Mouse (Mus musculus) adrenal gland, postnatal 25 days (tissue): ENCODE data around the gene Spred3. TPM values are rescaled to one million over a fixed set of nuclear protein-coding genes. Genes with fewer than 3 reads are reported as not detected.
"Not testable (repeated sequence)": the region's sequence is repeated elsewhere in the genome, so short reads cannot be mapped to it uniquely, and the experiment has no call there.

Experiments used
- DNase-seq: peaks from one replicate; pipeline ENCODE4 v3.0.0; 2021; ENCODE audit warnings: mixed read lengths
- long read RNA-seq: library from polyadenylated mRNA; stranded (forward); transcript quantifications from one replicate; pipeline ENCODE4 v2.0.0, GENCODE M21; 2021
- total RNA-seq: library from RNA; stranded (reverse); gene quantifications from 2 replicates; pipeline ENCODE4 v1.2.3, GENCODE M21; 2021

Gene Spred3
- total RNA-seq: 7.4 and 11.0 TPM in 2 replicates
- long read RNA-seq: 0 reads

DNA sequence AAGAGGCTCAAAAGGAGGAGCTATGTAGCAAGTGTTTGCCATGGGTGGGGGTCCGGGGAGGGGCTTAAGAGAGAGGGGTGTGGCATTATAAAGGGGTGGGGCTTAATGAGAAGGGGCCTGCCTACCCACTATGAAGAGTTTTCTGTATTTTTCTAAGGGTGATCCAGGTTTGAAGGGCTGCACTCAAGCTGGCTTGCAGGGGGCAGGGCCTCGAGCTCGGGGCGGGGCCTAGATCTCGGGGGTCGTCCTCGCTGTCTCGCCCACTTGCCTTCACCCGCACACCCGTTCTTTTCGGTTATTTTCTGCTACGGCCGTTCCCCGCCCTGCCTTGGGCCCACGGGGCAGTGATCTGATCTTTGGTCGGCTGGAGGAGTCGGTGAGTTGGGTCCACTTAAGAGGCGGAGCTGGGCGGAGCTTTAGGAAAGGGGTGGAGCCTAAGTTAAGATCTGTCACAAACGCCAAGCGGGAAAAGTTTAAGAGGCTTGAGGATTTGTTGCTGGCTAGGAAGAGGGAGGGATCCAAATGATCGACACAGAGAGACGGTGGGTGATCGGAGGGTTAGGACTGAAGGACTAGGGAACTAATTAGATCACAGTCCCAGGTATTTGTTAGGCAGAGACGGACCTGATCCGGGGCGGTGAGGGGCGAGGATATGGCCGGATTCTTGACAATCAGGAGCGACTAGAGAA, at the start of gene Spred3, which contains the start of gene Ggn:
Spred3 (minus strand) TSS at position 346 of the 689 bp plus-strand sequence.
Ggn (plus strand) TSS at position 145 of the 689 bp plus-strand sequence.
- DNase-seq: peak; percentile 77

DNA sequence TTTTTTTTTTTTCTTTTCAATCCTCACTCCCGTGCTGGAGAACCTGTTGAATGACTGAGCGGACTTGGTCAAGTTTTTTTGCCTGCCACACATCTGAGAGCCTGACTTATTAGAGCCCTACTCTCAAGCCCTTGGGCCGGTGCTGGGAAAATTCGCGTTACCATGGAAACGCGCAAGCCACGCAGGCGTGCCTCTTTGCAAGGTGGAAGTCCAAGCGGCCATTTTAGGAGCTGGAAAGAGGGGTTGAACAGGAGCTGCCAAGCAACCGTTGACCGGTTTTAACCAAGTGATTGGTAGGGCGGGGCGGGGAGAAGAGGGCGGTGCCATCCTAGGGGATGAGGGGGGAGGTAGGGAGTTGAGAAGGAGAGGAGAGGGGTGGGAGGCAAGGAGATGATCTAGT, 44.6 kb upstream of the Spred3 start:
- DNase-seq: no peak

DNA sequence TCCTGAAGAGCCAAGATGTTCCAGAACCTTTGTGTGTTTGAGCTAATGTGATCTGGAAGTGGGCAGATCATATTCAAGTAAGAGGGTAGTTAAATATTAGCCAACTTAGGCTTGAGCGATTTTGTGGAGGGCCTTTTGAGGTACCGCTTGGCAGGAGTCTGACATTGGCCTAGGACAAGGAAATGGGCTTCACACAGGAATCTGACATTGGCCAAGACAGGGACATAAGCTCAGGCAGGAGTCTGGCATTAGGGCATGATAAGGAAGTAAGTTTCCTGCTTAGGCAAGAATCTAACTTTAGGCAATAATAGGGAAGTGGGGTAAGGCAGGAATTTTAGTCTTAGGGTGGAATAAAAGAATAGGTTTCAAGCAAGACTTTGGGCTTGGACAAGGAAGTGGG, 44.0 kb upstream of the Spred3 start:
- DNase-seq: no peak

DNA sequence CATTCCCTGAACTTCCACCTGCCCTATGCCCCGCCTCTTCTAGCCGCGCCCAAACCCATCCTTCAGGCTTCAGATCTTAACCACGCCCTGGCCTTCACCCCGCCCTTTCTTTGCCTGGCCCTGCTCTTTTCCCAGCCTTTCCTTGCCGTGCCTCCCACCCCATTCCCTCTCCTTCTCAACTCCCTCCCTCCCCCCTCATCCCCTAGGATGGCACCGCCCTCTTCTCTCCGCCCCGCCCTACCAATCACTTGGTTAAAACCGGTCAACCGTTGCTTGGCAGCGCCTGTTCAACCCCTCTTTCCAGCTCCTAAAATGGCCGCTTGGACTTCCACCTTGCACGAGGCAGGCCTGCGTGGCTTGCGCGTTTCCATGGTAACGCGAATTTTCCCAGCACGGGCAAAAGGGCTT, 43.5 kb upstream of the Spred3 start, which contains the start of gene Catsperg1:
Catsperg1 (minus strand) TSS at position 361 of the 408 bp plus-strand sequence.
- no peak for DNase-seq

DNA sequence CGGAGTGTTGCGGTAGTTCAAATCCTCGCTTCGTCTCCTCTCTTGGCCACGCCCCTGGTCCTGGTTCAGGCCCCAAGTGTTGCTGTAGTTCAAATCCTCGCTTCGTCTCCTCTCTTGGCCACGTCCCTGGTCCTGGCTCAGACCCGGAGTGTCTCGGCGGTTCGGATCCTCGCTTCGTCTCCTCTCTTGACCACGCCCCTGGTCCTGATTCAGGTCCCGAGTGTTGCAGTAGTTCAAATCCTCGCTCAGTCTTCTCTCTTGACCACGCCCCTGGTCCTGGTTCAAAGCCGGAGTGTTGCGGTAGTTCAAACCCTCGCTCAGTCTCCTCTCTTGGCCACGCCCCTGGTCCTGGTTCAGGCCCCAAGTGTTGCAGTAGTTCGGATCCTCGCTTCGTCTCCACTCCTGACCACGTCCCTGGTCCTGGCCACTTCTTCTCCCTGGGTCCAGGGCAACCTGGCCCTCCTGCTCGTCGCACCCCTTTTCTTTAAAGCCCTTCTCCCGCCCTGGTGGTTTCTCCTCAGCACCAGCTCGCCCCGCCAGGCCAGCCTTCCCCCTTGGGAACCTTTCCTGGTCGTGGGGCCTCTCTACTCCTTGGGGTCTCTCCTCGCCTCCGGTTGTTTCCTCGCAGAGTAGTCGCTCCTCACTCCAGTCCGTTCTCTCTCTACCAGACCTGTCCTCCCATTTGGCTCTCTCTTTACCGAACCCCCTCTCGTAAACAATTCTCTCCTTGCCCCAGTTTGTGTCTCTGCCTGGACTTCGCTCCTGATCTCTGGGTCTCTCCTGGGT, 42.8 kb upstream of the Spred3 start:
- not testable (repeated sequence) for DNase-seq

DNA sequence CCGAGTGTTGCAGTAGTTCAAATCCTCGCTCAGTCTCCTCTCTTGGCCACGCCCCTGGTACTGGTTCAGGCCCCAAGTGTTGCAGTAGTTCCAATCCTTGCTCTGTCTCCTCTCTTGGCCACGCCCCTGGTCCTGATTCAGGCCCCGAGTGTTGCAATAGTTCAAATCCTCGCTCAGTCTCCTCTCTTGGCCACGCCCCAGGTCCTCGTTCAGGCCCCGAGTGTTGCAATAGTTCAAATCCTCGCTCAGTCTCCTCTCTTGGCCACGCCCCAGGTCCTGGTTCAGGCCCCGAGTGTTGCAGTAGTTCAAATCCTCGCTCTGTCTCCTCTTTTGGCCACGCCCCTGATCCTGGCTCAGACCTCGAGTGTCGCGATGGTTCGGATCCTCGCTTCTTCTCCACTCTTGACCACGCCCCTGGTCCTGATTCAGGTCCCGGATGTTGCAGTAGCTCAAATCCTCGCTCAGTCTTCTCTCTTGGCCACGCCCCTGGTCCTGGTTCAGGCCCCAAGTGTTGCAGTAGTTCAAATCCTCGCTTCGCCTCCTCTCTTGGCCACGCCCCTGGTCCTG, 42.1 kb upstream of the Spred3 start:
- no peak for DNase-seq

DNA sequence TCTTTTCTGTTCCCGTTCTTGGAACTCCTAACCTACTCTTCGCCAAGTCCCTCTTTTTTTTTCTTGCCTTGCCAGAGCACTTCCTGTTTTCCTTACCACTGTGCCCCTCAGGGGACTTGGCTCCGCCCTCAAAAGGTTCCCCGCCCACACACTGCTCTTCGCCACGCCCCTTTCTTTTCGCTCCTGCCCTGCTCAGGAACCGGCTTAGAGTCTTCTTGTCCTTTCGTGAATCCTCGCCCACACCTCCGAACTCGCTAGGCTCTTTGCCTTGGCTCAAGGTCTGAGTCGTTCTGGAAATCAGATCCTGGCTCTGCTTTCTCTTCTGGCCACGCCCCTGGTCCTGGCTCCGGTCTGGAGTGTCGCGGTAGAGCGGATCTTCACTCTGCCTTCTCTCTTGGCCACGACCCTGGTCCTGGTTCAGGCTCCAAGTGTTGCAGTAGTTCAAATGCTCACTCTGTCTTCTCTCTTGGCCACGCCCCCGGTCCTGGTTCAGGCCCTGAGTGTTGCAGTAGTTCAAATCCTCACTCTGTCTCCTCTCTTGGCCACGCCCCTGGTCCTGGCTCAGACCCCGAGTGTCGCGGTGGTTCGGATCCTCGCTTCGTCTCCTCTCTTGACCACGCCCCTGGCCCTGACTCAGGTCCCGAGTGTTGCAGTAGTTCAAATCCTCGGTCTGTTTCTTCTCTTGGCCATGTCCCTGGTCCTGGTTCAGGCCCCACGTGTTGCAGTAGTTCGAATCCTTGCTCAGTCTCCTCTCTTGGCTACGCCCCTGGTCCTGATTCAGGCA, 41.4 kb upstream of the Spred3 start:
- peak; percentile 71 for DNase-seq

DNA sequence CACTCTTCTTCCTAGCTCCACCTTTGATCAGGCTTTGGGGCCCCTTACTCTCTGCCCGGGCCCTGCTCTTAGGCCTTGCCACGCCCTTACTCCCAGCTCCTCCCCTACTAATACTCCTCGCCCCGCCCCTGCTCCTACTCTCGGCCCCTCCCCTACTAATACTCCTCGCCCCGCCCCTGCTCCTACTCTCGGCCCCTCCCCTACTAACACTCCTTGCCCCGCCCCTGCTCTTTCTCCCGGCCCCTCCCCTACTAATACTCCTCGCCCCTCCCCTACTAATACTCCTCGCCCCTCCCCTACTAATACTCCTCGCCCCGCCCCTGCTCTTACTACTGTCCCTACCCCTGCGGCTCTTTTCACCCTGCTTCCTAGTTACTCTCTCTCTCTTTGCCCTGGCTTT, 40.8 kb upstream of the Spred3 start:
- peak; percentile 29 for DNase-seq

DNA sequence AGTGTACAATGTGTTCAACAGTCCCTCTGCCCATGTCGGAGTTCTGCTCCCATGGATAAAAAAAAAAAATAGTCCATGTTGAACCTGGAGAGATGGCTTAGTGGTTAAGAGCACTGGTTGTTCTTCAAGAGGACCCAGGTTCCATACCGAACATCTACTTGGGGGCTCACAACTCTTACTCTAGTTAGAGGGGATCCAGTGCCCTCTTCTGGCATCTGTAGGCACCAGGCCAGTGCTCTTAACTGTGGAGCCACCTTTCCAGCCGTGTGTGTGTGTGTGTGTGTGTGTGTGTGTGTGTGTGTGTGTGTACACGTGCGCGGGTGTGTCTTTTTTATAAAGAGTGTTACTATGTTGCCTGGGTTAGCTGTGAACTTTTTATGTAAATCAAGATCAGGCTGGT, 32.4 kb upstream of the Spred3 start:
- DNase-seq: no peak

DNA sequence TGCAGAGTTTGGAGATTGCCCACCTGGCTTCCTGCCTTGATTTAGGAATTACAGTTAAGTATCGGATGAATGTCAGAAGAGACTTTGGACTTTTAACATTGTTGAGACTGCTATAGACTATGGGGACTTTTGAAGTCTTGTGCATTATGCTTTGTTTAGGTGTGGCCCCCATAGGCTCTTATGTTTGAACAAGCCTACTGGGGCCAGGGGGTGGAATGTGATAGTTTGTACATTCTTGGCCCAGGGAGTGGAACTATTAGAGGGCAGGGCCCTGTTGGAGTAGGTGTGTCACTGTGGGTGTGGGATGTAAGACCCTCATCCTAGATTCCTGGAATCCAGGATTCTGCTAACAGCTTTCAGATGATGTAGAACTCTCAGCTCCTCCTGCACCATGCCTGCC, 24.0 kb upstream of the Spred3 start:
- not testable (repeated sequence) for DNase-seq

DNA sequence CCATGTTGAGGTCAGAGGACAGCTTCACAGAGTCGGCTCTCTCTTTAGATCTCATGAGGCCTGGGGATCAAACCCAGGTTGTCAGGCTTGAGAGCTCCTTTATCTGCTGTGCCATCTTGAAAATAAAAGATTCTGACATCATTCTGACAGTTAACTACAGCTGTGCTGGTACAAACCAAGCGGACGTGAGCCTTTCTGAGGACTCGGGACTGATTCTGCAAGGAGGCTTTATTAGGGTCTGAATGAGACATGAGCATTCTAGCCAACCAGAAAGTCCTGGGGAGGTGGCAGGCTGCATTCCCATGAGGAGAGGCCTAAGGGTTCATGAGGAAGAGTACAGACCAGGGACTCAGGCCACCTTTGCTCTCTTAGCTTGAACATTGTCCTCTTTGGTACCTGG, 11.1 kb upstream of the Spred3 start:
- DNase-seq: not testable (repeated sequence)

DNA sequence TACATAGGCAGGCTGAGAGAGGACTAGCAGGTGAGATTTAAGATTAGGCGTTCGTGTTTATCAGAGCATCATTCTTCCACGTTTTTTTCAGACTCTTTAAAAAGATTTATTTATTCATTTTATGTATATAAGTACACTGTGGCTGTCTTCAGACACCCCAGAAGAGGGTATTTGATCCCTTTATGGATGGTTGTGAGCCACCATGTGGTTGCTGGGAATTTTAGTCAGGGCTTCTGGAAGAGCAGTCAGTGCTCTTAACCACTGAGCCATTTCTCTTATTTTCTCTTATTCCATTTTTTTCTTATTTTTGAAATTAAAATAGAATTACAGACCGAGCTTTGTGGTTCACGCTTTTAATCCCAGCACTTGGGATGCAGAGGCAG, 10.6 kb upstream of the Spred3 start:
- DNase-seq: no peak

DNA sequence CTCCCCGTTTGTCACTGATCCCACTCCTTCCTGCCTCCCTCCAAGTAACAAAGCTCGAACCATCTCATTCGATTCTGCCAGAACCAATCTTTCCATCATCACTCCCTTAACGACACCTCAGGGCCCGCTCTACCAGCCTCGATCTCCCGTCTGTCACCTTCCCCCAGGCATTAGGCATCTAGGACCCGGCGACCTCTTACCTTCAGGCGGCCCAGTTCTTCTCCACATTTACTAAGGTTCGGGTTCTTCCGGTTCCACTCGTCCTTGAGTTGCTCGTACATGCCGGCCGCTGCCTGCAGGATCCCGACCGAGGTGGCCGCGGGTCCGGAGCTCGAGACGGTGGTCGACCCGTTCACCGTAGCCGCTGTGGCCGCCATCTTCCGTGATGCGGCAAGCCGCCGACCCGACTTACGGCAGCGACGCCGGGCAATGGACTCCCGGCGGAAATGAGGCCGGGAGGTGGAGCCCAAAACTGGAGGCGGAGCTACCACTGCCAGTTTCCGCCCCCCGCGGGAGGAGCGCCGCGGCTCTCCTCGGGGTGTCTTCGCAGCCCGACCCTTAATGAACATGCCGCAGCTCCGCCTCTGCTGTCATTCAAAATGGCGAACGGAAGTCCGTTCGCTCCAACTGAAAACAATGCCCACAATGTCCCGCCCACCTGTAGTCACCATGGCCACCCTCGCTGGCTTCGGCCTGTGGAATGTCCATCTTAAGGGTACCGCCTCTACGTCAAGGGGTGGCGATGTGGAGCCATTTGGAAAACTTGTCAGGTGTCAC, 10.1 kb upstream of the Spred3 start, which contains the start of gene Psmd8:
Psmd8 (minus strand) TSS at position 625 of the 777 bp plus-strand sequence.
- DNase-seq: peak; percentile 95

DNA sequence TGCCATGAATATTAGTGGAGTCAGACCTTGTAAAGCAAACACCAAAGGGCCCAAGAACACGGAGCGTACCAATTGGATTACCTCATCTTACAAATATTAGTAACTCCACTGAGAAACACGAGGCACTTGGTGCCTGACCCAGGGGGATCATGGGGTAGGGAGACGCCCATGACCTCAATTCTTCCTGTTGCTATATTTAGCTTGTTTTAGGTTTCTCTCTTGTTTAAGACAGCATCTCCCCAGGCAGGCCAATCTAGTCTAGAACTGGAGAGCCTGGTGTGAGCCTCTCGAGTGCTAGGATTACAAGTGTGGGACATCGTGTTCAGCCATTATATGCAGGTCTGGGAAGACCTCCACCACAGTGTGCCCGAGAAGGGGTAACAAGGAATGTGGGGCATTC, 9.1 kb upstream of the Spred3 start:
- DNase-seq: no peak

DNA sequence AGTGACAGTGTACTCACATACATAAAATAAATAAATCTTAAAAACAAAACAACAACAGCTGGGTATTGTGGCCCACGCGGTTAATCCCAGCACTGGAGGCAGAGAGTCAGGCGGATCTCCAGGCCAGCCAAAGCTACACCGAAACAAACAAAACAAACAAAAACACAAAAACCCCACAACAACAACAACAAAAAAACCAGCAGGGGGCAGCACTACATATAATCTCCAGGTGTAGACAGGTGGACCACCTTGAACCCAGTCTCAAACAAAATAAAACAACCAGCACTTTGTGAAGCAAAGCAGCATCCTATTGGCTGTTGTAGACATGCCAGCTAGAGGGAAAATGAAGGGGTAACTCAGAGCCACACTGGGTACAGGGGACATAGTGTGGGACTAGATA, 7.9 kb upstream of the Spred3 start:
- DNase-seq: no peak

DNA sequence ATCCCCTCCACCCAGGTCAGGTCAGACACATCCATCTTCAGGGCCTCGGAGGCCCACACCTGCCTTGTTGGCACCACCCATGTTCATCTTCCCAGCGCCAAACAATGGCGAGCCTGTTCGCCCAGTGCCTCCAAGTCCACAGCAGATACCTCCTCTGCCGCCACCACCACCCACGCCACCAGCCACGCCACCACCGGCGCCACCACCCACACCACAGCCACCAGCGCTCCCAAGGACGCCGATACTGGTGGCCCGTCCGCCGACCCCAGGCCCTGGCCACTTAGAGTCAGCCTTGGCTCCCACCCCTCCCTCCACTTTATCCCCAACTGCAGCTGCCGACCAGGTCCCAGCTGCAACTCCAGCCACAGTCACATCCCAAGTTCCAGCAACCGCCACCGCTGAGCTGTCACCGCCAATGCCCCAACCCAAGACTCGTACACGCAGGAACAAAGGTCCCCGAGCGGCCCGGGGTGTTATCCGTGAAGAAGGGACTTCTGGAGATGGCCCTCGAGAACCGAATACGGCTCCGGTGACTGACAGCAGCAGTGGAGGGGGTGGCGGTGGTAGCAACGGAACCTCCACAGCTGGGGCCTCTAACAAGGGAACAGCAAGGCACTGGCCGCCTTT, 2.3 kb upstream of the Spred3 start:
- DNase-seq: peak; percentile 20

DNA sequence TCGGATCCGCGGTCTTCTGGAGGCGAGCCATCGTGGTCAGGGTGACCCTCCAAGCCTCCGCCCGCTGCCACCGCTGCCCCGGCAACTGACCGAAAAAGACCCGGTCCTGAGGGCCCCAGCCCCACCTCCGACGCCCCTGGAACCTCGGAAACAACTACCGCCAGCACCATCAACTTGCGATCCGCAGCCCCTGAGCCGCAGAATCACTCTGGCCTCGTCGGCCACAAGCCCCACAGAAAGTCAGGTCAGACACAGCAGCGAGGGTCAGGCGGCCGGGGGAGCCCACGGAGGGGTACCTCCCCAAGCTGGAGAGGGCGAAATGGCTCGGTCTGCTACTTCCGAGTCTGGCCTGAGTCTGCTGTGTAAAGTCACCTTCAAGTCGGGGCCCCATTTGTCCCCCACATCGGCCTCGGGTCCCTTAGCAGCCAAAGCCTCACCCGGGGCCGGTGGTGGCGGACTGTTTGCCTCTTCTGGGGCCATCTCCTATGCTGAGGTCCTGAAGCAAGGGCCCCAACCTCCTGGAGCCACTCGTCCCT, 1.4 kb upstream of the Spred3 start:
- DNase-seq: no peak

DNA sequence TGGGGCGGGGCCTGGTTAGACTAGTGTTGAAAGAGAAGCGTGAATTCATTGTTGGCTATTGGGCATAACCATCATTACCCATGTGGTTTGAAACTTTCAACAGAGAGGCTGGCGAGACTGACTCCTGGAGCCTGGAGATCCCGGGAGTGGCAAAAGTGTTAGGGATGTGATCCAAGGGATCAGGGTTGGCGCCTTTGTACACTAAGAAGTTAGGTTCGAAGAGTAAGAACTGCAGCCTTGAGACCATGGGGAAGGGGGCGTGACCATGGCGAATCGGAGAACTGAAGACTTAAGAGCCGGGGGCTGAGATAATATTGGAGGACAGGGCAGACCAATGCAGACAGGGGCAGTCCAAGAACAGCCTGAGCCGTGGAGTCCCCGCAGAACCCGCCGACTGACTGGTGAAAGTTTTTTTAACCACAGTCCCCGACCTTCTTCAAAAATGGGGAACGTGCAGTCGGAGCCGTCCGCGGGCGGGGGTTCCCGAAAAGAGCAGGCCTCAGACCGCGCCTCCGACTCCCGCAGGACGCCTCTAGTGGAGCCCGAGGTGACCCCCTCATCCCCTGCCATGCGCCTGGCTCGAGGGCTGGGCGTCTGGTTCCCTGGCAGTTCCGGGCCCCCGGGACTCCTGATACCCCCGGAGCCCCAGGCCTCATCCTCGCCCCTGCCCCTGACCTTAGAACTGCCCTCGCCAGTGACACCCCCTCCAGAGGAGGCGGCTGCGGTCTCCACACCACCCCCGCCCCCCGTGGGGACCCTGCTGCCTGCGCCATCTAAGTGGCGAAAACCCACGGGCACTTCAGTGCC, 747 bp upstream of the Spred3 start:
- DNase-seq: peak; percentile 30

DNA sequence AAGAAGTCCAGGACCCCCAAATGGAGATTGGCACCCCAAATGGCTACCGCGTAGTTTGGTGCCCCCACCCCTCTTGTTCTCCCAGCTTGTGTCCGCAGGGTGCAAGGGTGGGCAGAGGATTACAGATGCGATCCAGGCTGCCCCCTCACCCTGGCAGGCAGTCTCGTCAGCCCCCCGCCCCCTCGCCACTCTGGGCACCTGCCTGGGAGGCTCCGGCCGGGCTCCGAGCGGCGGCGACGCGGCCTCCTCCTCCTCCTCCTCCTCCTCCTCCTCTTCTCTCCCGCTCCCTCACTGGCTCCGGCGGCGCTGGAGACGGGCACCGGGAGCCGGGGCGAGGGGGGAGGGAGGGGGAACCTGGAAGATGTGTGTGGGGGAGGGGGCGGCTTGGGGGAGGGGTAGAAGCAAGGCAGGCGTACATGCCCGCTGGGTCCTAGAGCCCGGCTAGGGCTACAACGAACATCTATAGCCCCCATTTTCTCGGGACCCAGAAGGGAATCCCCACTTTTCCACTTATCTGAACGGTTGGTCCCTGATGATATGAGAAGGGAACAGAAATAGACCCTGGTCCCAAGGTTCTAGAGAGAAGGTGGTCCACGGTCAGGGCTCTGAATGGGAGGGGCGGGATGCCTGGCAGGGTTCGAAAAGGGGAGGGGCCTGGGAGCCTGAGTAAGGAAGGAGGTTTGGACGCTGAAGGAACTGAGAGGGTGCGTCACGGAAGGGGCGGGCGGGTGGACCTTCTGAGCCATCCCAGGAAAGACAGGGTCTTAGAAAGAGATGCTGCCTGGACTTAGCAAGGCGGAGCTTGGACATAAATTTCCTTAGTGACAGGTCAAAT, 763 bp downstream of the Spred3 start:
- peak; percentile 83 for DNase-seq
